Mouse (Mus musculus) cerebellum, postnatal 4 days (tissue): Measurements from ENCODE around the gene Zfp961.
"Not testable (repeated sequence)": the region's sequence is repeated elsewhere in the genome, so short reads cannot be mapped to it uniquely, and the experiment has no call there.

Experiments used
- DNase-seq, 2 experiments: peaks; one replicate each; pipeline ENCODE4 v3.0.0; 2022; ENCODE audit warnings: low spot score in 2 of 2, mixed read lengths in 1 of 2

The Zfp961 gene

GRCm38 (mm10) chr8:72018141-72018540, 67.3 kb downstream of the Zfp961 start:
- DNase-seq: no peak

- DNase-seq: not testable (repeated sequence)
Measured at GRCm38 (mm10) chr8:72019022-72019421, 68.2 kb downstream of the Zfp961 start.

DNA sequence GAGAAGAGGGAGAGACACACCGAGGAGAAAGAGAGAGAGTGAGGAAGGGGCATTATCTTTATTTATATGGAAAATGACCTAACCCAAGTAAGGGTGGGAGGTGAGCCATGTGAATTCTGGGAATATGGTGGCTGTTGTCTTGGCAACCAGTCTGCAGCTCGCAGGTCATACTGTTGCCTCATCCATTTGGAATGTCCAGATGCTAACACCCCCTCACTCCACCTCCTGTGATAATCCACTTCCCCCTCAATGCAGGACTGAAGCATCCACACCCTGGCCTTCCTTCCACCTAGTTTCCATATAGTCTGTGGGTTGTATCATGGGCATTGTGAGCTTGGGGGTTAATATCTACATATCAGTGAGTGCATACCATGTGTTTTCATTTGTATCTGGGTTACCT, 69.0 kb downstream of the Zfp961 start:
- no peak for DNase-seq

DNA sequence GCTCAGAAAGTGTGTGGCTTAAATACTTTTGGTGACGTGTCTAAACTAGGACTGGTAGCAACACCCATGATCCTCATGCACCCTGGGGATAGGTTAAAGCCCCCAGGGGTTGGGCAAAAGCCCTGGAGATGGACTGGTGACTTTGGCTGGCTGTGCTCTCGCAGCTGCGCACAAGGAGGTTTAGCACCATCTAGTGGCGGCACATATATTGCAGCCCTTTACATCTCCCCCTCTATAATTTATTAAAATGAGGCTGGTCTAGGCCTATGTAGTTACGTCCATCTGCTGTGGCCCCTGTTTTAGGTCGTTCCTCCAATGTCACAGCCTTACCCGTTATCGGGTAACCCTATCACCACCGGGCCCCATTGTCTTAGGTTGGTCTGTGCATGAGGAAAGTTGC, 74.0 kb downstream of the Zfp961 start:
- DNase-seq: not testable (repeated sequence)

DNA sequence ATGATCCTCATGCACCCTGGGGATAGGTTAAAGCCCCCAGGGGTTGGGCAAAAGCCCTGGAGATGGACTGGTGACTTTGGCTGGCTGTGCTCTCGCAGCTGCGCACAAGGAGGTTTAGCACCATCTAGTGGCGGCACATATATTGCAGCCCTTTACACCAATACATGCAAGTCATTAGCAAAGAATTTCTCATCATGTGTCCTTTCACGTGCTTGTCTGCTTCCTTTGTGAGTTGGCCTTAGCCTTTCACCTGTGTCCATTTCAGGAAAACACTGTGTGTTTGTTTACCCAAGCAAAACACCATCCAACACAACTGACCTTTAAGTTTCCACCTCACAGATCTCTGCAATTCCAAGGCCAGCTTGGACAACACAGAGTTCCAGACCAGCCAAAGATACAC, 82.1 kb downstream of the Zfp961 start:
- DNase-seq: peak in 1 of 2 experiments; percentile 47

- DNase-seq: not testable (repeated sequence)
Measured at GRCm38 (mm10) chr8:72040918-72041317, 90.1 kb downstream of the Zfp961 start, which contains the start of gene Olfr372. Olfr372 (plus strand) TSS chr8:72041218.

GRCm38 (mm10) chr8:72042493-72042892, 91.7 kb downstream of the Zfp961 start:
- no peak for DNase-seq
